Mouse (Mus musculus): ENCODE results near the gene Frmd4a.

Gene Frmd4a

DNA sequence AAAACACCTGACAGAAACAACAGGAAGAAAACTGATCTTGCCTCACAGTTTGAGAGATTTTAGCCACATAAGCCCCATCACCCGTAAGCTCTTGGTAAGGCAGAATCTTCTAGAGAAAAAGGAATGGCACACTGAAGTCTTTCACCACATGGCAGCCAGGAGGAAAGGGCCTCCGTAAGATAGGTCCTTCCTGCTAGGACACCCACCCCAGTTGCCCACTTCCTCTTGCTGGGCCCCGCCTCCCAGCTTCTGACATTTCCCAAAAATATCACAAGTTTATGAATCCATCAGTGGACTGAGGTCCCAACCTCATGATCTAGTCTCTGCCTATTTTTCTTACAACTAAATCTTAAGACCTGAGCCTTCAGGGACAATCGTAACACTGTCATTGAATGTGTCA is 373.6 kb downstream of the Frmd4a start:
- DNase-seq (ENCODE audit: low spot score in 2 of 2) = no peak

- DNase-seq (ENCODE audit: low spot score in 2 of 2) = peak; percentile 51 to 64
Measured at GRCm38 (mm10) chr2:4391678-4392085, 374.2 kb downstream of the Frmd4a start.

GRCm38 (mm10) chr2:4393046-4393445 is 375.5 kb downstream of the Frmd4a start:
- no peak for DNase-seq (ENCODE audit: low spot score in 2 of 2)

- DNase-seq (ENCODE audit: low spot score in 2 of 2) = no peak
Measured at GRCm38 (mm10) chr2:4394641-4395040, 377.1 kb downstream of the Frmd4a start.

DNA sequence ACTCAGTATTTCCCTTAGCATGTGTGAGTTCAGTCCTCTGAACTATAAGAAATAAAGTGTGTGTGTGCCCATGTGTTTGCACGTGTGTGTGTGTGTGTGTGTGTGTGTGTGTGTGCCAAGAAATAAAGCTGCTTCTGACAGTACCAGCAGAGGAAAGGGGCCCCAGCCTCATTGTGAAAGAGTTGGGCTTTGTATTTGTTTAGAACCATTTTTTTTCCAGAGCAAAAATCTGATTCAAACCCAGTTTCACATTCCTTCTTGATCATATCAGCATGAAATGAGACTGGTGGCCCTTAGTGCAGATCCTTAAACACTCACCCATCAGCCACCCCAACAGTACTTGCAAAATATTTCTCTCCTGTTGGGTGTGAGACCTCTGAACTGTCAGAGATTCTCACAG is 382.2 kb downstream of the Frmd4a start:
- DNase-seq (ENCODE audit: low spot score in 2 of 2) = no peak

DNA sequence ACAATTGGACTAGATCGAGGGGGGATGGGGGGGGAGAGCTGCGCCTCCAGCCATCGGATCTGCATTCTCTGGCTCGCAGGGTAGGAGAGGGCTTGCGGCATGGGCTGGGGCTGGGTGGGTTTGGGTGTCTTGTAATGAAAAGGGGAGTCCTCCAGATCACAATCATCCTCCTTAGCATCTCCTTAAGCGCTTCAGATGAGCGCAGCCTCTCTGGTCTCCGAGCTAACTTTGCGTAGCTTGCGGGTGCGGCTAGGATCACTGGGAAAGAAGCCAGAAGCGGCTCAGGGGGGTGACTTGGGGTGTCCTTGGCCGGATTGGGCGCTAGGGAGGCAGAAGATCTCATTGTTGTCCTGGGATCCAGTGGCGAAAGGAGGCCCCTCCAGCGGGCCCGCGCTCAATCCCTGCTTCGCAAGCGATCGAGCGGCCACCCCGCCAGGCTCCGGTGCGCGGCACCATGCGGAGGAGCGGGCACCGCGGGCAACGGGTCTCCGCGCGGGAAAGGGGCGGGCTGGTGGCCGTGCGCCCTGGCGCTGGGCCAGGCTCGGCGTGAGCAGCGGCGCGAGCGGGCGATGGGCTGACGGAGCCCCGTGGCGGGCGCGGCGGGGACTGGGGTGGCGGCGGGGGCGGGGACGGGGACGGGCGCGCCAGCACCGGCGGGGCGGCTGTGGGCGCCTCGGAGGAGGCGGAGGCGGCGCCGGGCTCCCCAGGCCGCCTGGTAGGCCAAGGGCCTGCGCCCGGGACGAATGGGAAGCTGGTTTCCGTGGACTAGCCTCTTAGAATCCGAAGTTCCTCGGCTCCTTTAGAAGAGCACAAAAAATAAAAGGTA is 383.5 kb downstream of the Frmd4a start:
- DNase-seq (ENCODE audit: low spot score in 2 of 2) = peak; percentile 61 to 68

- DNase-seq (ENCODE audit: low spot score in 2 of 2) = peak; percentile 69 to 74
Measured at GRCm38 (mm10) chr2:4401597-4402581, 384.4 kb downstream of the Frmd4a start.

- peak in 1 of 2 experiments; percentile 40 for DNase-seq (ENCODE audit: low spot score in 2 of 2)
Measured at GRCm38 (mm10) chr2:4406977-4407376, 389.5 kb downstream of the Frmd4a start.

- peak in 1 of 2 experiments; percentile 21 for DNase-seq (ENCODE audit: low spot score in 2 of 2)
Measured at GRCm38 (mm10) chr2:4409810-4410433, 392.4 kb downstream of the Frmd4a start.

DNA sequence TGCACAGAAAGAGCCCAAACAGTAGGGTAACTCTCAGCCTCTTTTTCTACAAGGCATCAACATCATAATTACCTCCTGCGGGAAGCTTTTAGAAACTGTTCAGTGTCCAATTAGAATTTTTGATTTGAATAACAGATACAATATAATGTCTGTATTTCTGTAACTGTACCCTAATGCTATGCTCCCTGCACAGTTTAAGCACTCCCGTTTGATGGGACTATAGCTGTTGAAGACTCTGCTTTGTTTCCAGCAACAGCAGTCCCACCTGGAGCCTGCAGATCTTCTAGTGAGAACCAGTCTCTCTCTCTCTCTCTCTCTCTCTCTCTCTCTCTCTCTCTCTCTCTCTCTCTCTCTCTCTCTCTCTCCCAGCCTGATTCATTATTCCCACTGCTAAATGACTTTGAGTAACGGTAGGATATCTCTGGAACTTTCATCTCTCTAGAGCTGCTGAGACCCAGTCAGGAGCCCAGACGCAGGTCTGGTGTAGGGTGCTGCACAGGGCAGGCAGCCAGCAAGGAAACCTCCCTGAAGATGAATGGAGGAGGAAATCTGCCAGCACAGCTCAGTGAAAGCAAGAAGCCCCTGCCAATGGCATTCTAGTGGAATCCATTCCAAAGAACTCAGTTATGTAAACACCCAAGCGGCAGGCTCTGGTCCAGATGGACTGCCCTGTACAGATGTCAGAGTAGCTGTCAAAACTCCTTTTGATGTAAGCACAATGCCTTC is 395.5 kb downstream of the Frmd4a start:
- DNase-seq (ENCODE audit: low spot score in 2 of 2) = peak; percentile 56 to 57

- no peak for DNase-seq (ENCODE audit: low spot score in 2 of 2)
Measured at GRCm38 (mm10) chr2:4413596-4414335, 396.2 kb downstream of the Frmd4a start.

DNA sequence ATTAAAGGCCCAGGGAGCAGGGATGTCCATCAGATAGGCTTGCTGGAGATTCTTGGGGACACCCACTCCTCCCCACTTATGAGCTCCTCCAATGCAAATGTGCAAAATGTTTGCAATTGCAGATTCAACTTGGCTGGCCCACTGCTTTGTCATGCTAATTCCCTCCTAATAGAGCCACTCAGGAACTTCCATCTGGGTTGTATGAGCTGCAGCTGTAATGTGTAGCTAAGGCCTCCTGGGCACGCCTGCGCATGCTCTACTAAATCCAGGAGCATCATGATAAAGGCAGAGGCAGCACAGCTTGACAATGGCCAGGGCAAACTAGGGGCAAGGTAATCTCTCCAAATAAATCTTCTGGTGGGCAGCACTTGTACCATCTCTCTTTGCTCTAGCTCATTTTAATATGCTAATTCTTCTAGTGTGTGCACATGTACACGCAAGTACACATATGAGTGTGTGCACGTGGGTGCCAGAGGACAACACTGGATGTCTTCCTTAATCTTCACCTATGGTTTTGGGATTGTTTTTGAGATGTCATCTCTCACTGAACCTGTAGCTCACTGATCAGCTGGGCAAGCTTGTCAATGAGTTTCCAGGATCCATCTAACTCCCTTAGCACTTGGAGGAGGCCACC is 403.3 kb downstream of the Frmd4a start:
- no peak for DNase-seq (ENCODE audit: low spot score in 2 of 2)

DNA sequence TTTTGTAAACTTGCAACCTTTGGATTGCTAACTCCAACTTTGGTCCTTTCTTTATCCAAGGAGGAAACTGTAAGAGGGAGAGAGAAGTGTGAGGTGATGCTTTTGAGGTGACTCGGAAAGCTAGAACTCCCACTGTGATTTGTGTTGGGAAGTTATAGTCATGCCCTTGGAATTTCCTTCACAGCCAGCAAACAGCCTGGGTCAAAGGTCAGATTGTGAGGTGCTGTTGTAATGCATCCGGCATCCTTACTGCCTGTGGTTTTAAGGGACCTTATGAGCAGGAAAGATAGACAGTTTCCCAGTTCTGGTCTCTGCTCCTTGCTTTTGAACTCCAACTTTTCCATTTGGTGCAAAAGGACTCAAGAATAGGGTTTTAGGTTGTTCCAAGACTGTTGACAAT is 404.2 kb downstream of the Frmd4a start:
- DNase-seq (ENCODE audit: low spot score in 2 of 2) = no peak

DNA sequence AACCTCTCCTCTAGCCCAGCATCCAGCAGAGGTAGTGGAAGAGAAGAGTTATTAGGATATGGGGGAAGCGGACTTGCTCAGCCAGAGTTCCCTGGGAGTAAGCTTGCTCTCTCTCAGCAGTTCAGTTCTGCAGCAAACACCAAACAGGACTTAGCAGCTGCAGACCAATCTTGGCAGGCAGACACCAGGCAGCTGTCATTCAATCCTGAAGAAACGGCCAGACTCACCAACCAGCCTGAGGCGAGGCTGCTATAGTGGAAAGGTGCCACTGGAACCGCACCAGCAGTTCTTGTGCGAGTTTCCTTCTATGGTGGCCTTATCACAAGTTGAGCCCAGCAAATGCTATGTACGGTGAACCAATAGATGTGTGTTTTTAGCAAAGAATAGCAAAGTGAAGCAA is 406.4 kb downstream of the Frmd4a start:
- DNase-seq (ENCODE audit: low spot score in 2 of 2) = peak in 1 of 2 experiments; percentile 30

- peak; percentile 41 to 48 for DNase-seq (ENCODE audit: low spot score in 2 of 2)
Measured at GRCm38 (mm10) chr2:4428407-4428855, 410.9 kb downstream of the Frmd4a start.

DNA sequence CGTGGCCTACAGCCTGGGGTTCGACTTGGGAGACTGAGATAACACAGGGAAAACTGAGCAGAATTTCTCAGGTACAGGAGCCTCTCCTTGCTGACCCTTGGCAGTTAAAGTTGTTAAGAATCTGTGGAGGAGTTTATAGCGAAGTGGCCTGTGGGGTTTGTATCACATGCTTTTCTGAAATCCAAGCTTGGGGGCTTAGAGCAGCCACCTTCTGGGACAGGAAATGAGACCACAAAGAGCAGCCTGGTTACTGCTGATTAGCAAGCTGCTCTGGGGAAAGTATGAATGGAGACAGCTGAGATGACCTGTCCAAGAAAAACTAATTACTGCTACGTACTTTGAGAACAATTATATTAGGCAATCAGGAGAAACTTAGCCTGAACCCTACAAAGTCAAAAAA is 415.6 kb downstream of the Frmd4a start:
- no peak for DNase-seq (ENCODE audit: low spot score in 2 of 2)

GRCm38 (mm10) chr2:4435051-4435450 is 417.5 kb downstream of the Frmd4a start:
- DNase-seq (ENCODE audit: low spot score in 2 of 2) = no peak

- peak; percentile 51 to 72 for DNase-seq (ENCODE audit: low spot score in 2 of 2)
Measured at GRCm38 (mm10) chr2:4436361-4437231, 419.1 kb downstream of the Frmd4a start.

- DNase-seq (ENCODE audit: low spot score in 2 of 2) = no peak
Measured at GRCm38 (mm10) chr2:4438739-4439138, 421.2 kb downstream of the Frmd4a start.
